Mouse (Mus musculus): Measurements from ENCODE around the gene Cend1. TPM values are rescaled to one million over a fixed set of nuclear protein-coding genes. Genes with fewer than 3 reads are reported as not detected.
A peak's percentile ranks its signal among the peaks of the same experiment; 100 is the strongest.

Gene Cend1
- polyA plus RNA-seq, 1 experiment from 2014 or later = 0.26 TPM

GRCm38 (mm10) chr7:141394158-141394557 lies 35.1 kb downstream of the Cend1 start:
- DNase-seq (ENCODE audit: low spot score) = no peak

GRCm38 (mm10) chr7:141392552-141393222 lies 36.6 kb downstream of the Cend1 start:
- peak; percentile 30 for DNase-seq (ENCODE audit: low spot score)

- DNase-seq (ENCODE audit: low spot score) = peak; percentile 97
These were observed 37.4 kb downstream of the Cend1 start, which contains the start of gene Taldo1 for GRCm38 (mm10) chr7:141391625-141392551. Gene Taldo1 (plus strand): TSS chr7:141392199.

GRCm38 (mm10) chr7:141390326-141391259 lies 38.7 kb downstream of the Cend1 start:
- no peak for DNase-seq (ENCODE audit: low spot score)

- no peak for DNase-seq (ENCODE audit: low spot score)
These were observed 40.7 kb downstream of the Cend1 start for GRCm38 (mm10) chr7:141388487-141389109.

- DNase-seq (ENCODE audit: low spot score) = peak; percentile 43
These were observed 41.3 kb downstream of the Cend1 start for GRCm38 (mm10) chr7:141387807-141388486.

- no peak for DNase-seq (ENCODE audit: low spot score)
These were observed 48.0 kb downstream of the Cend1 start for GRCm38 (mm10) chr7:141381068-141381835.

GRCm38 (mm10) chr7:141379584-141379983 lies 49.7 kb downstream of the Cend1 start:
- no peak for DNase-seq (ENCODE audit: low spot score)

Other genes with a start within 250 kb of the Cend1 start
- 58.8 and 66.5 TPM in 2 replicates for gene Hras, start 235.5 kb downstream of the Cend1 start, polyA plus RNA-seq (2015; fragmentation: Nextera tagmentation; extraction: Ambion mirVana)
- gene Lrrc56, start 235.3 kb downstream of the Cend1 start, polyA plus RNA-seq (2015; fragmentation: Nextera tagmentation; extraction: Ambion mirVana) = 2.5 and 2.9 TPM in 2 replicates
- gene Lmntd2, start 215.4 kb downstream of the Cend1 start, polyA plus RNA-seq (2015; fragmentation: Nextera tagmentation; extraction: Ambion mirVana) = 1.1 and 1.8 TPM in 2 replicates
- 19.7 and 20.6 TPM in 2 replicates for gene Rassf7, start 213.6 kb downstream of the Cend1 start, polyA plus RNA-seq (2015; fragmentation: Nextera tagmentation; extraction: Ambion mirVana)
- gene Phrf1, start 200.7 kb downstream of the Cend1 start, polyA plus RNA-seq (2015; fragmentation: Nextera tagmentation; extraction: Ambion mirVana) = 63.0 and 67.4 TPM in 2 replicates
- gene Irf7, start 163.0 kb downstream of the Cend1 start, polyA plus RNA-seq (2015; fragmentation: Nextera tagmentation; extraction: Ambion mirVana) = 46.6 and 46.7 TPM in 2 replicates
- 0.42 and 0.73 TPM in 2 replicates for gene Cdhr5, start 152.7 kb downstream of the Cend1 start, polyA plus RNA-seq (2015; fragmentation: Nextera tagmentation; extraction: Ambion mirVana)
- 3.9 and 5.0 TPM in 2 replicates for gene Sct, start 150.4 kb downstream of the Cend1 start, polyA plus RNA-seq (2015; fragmentation: Nextera tagmentation; extraction: Ambion mirVana)
- gene Drd4, start 137.5 kb downstream of the Cend1 start, polyA plus RNA-seq (2015; fragmentation: Nextera tagmentation; extraction: Ambion mirVana) = 0.33 and 0.40 TPM in 2 replicates
- gene Deaf1, start 101.8 kb downstream of the Cend1 start, polyA plus RNA-seq (2015; fragmentation: Nextera tagmentation; extraction: Ambion mirVana) = 25.6 and 27.6 TPM in 2 replicates
- gene Tmem80, start 101.8 kb downstream of the Cend1 start, polyA plus RNA-seq (2015; fragmentation: Nextera tagmentation; extraction: Ambion mirVana) = 43.0 and 45.6 TPM in 2 replicates
- gene Eps8l2, start 90.6 kb downstream of the Cend1 start, polyA plus RNA-seq (2015; fragmentation: Nextera tagmentation; extraction: Ambion mirVana) = 8.1 and 10.4 TPM in 2 replicates
- gene Taldo1, start 37.3 kb downstream of the Cend1 start, polyA plus RNA-seq (2015; fragmentation: Nextera tagmentation; extraction: Ambion mirVana) = 379 and 423 TPM in 2 replicates
- 52.1 and 53.8 TPM in 2 replicates for gene Gatd1, start 15.4 kb downstream of the Cend1 start, polyA plus RNA-seq (2015; fragmentation: Nextera tagmentation; extraction: Ambion mirVana)
- 19.0 and 19.1 TPM in 2 replicates for gene Slc25a22, start 8.4 kb upstream of the Cend1 start, polyA plus RNA-seq (2015; fragmentation: Nextera tagmentation; extraction: Ambion mirVana)
- 13.2 and 14.2 TPM in 2 replicates for gene Pidd1, start 14.5 kb upstream of the Cend1 start, polyA plus RNA-seq (2015; fragmentation: Nextera tagmentation; extraction: Ambion mirVana)
- 2,028 and 2,062 TPM in 2 replicates for gene Rplp2, start 17.9 kb upstream of the Cend1 start, polyA plus RNA-seq (2015; fragmentation: Nextera tagmentation; extraction: Ambion mirVana)
- gene Pnpla2, start 25.7 kb upstream of the Cend1 start, polyA plus RNA-seq (2015; fragmentation: Nextera tagmentation; extraction: Ambion mirVana) = 49.2 and 50.5 TPM in 2 replicates
- gene Cracr2b, start 31.6 kb upstream of the Cend1 start, polyA plus RNA-seq (2015; fragmentation: Nextera tagmentation; extraction: Ambion mirVana) = 6.1 and 8.9 TPM in 2 replicates
- gene Cd151, start 37.9 kb upstream of the Cend1 start, polyA plus RNA-seq (2015; fragmentation: Nextera tagmentation; extraction: Ambion mirVana) = 11.7 and 13.0 TPM in 2 replicates
- gene Polr2l, start 45.6 kb upstream of the Cend1 start, polyA plus RNA-seq (2015; fragmentation: Nextera tagmentation; extraction: Ambion mirVana) = 73.5 and 85.3 TPM in 2 replicates
- gene Tspan4, start 45.7 kb upstream of the Cend1 start, polyA plus RNA-seq (2015; fragmentation: Nextera tagmentation; extraction: Ambion mirVana) = 24.7 and 28.5 TPM in 2 replicates
- gene Chid1, start 110.4 kb upstream of the Cend1 start, polyA plus RNA-seq (2015; fragmentation: Nextera tagmentation; extraction: Ambion mirVana) = 20.3 and 25.4 TPM in 2 replicates
- 39.4 and 40.1 TPM in 2 replicates for gene Ap2a2, start 132.7 kb upstream of the Cend1 start, polyA plus RNA-seq (2015; fragmentation: Nextera tagmentation; extraction: Ambion mirVana)
- gene Muc6, start 225.8 kb upstream of the Cend1 start, polyA plus RNA-seq (2015; fragmentation: Nextera tagmentation; extraction: Ambion mirVana) = 0.09 and 0.13 TPM in 2 replicates

Data from thymus, postnatal 0 days (tissue).